Mouse (Mus musculus) kidney, postnatal 14 days (tissue): ENCODE results near the gene Cdk14.
"Not testable (repeated sequence)": the region's sequence is repeated elsewhere in the genome, so short reads cannot be mapped to it uniquely, and the experiment has no call there.

Experiments used
- DNase-seq: peaks from one replicate; pipeline ENCODE4 v3.0.0; 2022; ENCODE audit warnings: mixed read lengths

Cdk14 gene

GRCm38 (mm10) chr5:5260966-5261724 is 159.0 kb downstream of the Cdk14 start:
- no peak for DNase-seq

GRCm38 (mm10) chr5:5260309-5260708 is 159.8 kb downstream of the Cdk14 start:
- peak; percentile 7 for DNase-seq

GRCm38 (mm10) chr5:5254391-5254790 is 165.7 kb downstream of the Cdk14 start:
- no peak for DNase-seq

- DNase-seq: no peak
Measured at GRCm38 (mm10) chr5:5253177-5253576, 166.9 kb downstream of the Cdk14 start.

- DNase-seq: no peak
Measured at GRCm38 (mm10) chr5:5247671-5248070, 172.4 kb downstream of the Cdk14 start.

- no peak for DNase-seq
Measured at GRCm38 (mm10) chr5:5246534-5247175, 173.5 kb downstream of the Cdk14 start.

GRCm38 (mm10) chr5:5245182-5245581 is 174.9 kb downstream of the Cdk14 start:
- DNase-seq: no peak

- DNase-seq: no peak
Measured at GRCm38 (mm10) chr5:5243648-5244047, 176.5 kb downstream of the Cdk14 start.

- no peak for DNase-seq
Measured at GRCm38 (mm10) chr5:5242704-5243103, 177.4 kb downstream of the Cdk14 start.

GRCm38 (mm10) chr5:5241088-5241487 is 179.0 kb downstream of the Cdk14 start:
- no peak for DNase-seq

GRCm38 (mm10) chr5:5240121-5240520 is 180.0 kb downstream of the Cdk14 start:
- no peak for DNase-seq

GRCm38 (mm10) chr5:5234935-5235334 is 185.2 kb downstream of the Cdk14 start:
- DNase-seq: not testable (repeated sequence)

- DNase-seq: no peak
Measured at GRCm38 (mm10) chr5:5226966-5227365, 193.1 kb downstream of the Cdk14 start.

- no peak for DNase-seq
Measured at GRCm38 (mm10) chr5:5211780-5212135, 208.4 kb downstream of the Cdk14 start.

GRCm38 (mm10) chr5:5211034-5211779 is 208.9 kb downstream of the Cdk14 start:
- no peak for DNase-seq

GRCm38 (mm10) chr5:5208016-5208415 is 212.1 kb downstream of the Cdk14 start:
- no peak for DNase-seq

GRCm38 (mm10) chr5:5206012-5206411 is 214.1 kb downstream of the Cdk14 start:
- DNase-seq: no peak

GRCm38 (mm10) chr5:5194562-5195221 is 225.4 kb downstream of the Cdk14 start:
- no peak for DNase-seq

- no peak for DNase-seq
Measured at GRCm38 (mm10) chr5:5189590-5189989, 230.5 kb downstream of the Cdk14 start.

- no peak for DNase-seq
Measured at GRCm38 (mm10) chr5:5185987-5186742, 233.9 kb downstream of the Cdk14 start.

GRCm38 (mm10) chr5:5185521-5185920 is 234.6 kb downstream of the Cdk14 start:
- DNase-seq: no peak

GRCm38 (mm10) chr5:5180711-5181110 is 239.4 kb downstream of the Cdk14 start:
- DNase-seq: no peak
